Mouse (Mus musculus): ENCODE data around the gene Rab21. TPM values are rescaled to one million over a fixed set of nuclear protein-coding genes. Genes with fewer than 3 reads are reported as not detected.

The Rab21 gene
- polyA plus RNA-seq, 1 experiment from 2014 or later, result 19.8 TPM

GRCm38 (mm10) chr10:115298683-115299082 is 16.7 kb downstream of the Rab21 start:
- H3K36me3 ChIP-seq (ENCODE audit: control insufficient read depth, insufficient read depth, low read length), result peaks cover 7% of the 10 kb centered on the region

GRCm38 (mm10) chr10:115297582-115297981 is 17.8 kb downstream of the Rab21 start:
- no peak overlapping the region for H3K27ac ChIP-seq (ENCODE audit: low read depth, low read length)
- DNase-seq (ENCODE audit: low spot score) (no peak), ATAC-seq (ENCODE audit: insufficient read depth, low FRiP score, low TSS enrichment) (no peak)
- no peaks in the 10 kb centered on the region for H3K4me1 ChIP-seq (ENCODE audit: control insufficient read depth, insufficient read depth, low read length)
- peaks cover 7% of the 10 kb centered on the region for H3K36me3 ChIP-seq (ENCODE audit: control insufficient read depth, insufficient read depth, low read length)
- H3K27me3 ChIP-seq (ENCODE audit: control insufficient read depth, insufficient read depth, low read length), result no peaks in the 10 kb centered on the region
- H3K9ac ChIP-seq (ENCODE audit: low read length), result no peak overlapping the region
- H3K4me3 ChIP-seq (ENCODE audit: low read depth, low read length), result no peak overlapping the region
- WGBS, result 92% methylated on average over 5 of the region's 5 CpGs
- H3K4me2 ChIP-seq (ENCODE audit: low read depth), result no peak overlapping the region
- H3K9me3 ChIP-seq (ENCODE audit: control insufficient read depth, low read length), result no peaks in the 10 kb centered on the region

More at GRCm38 (mm10) chr10:115298683-115299082, 16.7 kb downstream of the Rab21 start:
- no peaks in the 10 kb centered on the region for H3K4me1 ChIP-seq (ENCODE audit: control insufficient read depth, insufficient read depth, low read length)
- WGBS, result 94% methylated on average over 4 of the region's 4 CpGs
- no peak for DNase-seq (ENCODE audit: low spot score)
- no peak overlapping the region for H3K9ac ChIP-seq (ENCODE audit: low read length)
- ATAC-seq (ENCODE audit: insufficient read depth, low FRiP score, low TSS enrichment), result no peak
- H3K4me2 ChIP-seq (ENCODE audit: low read depth), result no peak overlapping the region
- H3K9me3 ChIP-seq (ENCODE audit: control insufficient read depth, low read length), result no peaks in the 10 kb centered on the region
- no peaks in the 10 kb centered on the region for H3K27me3 ChIP-seq (ENCODE audit: control insufficient read depth, insufficient read depth, low read length)
- no peak overlapping the region for H3K27ac ChIP-seq (ENCODE audit: low read depth, low read length)
- no peak overlapping the region for H3K4me3 ChIP-seq (ENCODE audit: low read depth, low read length)

GRCm38 (mm10) chr10:115296401-115296935 is 18.9 kb downstream of the Rab21 start:
- ATAC-seq (ENCODE audit: insufficient read depth, low FRiP score, low TSS enrichment) (no peak), DNase-seq (ENCODE audit: low spot score) (no peak)
- no peaks in the 10 kb centered on the region for H3K4me1 ChIP-seq (ENCODE audit: control insufficient read depth, insufficient read depth, low read length)
- WGBS, result 88% methylated on average over 9 of the region's 9 CpGs
- H3K9ac ChIP-seq (ENCODE audit: low read length), result no peak overlapping the region
- H3K4me2 ChIP-seq (ENCODE audit: low read depth), result no peak overlapping the region
- no peaks in the 10 kb centered on the region for H3K27me3 ChIP-seq (ENCODE audit: control insufficient read depth, insufficient read depth, low read length)
- H3K36me3 ChIP-seq (ENCODE audit: control insufficient read depth, insufficient read depth, low read length), result peaks cover 7% of the 10 kb centered on the region
- H3K27ac ChIP-seq (ENCODE audit: low read depth, low read length), result no peak overlapping the region
- H3K9me3 ChIP-seq (ENCODE audit: control insufficient read depth, low read length), result no peaks in the 10 kb centered on the region
- no peak overlapping the region for H3K4me3 ChIP-seq (ENCODE audit: low read depth, low read length)

GRCm38 (mm10) chr10:115295162-115295561 is 20.2 kb downstream of the Rab21 start:
- H3K27me3 ChIP-seq (ENCODE audit: control insufficient read depth, insufficient read depth, low read length), result no peaks in the 10 kb centered on the region
- no peaks in the 10 kb centered on the region for H3K9me3 ChIP-seq (ENCODE audit: control insufficient read depth, low read length)
- ATAC-seq (ENCODE audit: insufficient read depth, low FRiP score, low TSS enrichment), result no peak
- WGBS, result 90% methylated on average over 3 of the region's 3 CpGs
- H3K27ac ChIP-seq (ENCODE audit: low read depth, low read length), result no peak overlapping the region
- no peak for DNase-seq (ENCODE audit: low spot score)
- H3K36me3 ChIP-seq (ENCODE audit: control insufficient read depth, insufficient read depth, low read length), result peaks cover 9% of the 10 kb centered on the region
- H3K4me1 ChIP-seq (ENCODE audit: control insufficient read depth, insufficient read depth, low read length), result no peaks in the 10 kb centered on the region
- H3K4me3 ChIP-seq (ENCODE audit: low read depth, low read length), result no peak overlapping the region
- H3K9ac ChIP-seq (ENCODE audit: low read length), result no peak overlapping the region
- H3K4me2 ChIP-seq (ENCODE audit: low read depth), result no peak overlapping the region

- ATAC-seq (ENCODE audit: insufficient read depth, low FRiP score, low TSS enrichment) (no peak), DNase-seq (ENCODE audit: low spot score) (no peak)
- no peaks in the 10 kb centered on the region for H3K27me3 ChIP-seq (ENCODE audit: control insufficient read depth, insufficient read depth, low read length)
- no peak overlapping the region for H3K9ac ChIP-seq (ENCODE audit: low read length)
- no peaks in the 10 kb centered on the region for H3K4me1 ChIP-seq (ENCODE audit: control insufficient read depth, insufficient read depth, low read length)
- no peak overlapping the region for H3K4me3 ChIP-seq (ENCODE audit: low read depth, low read length)
- no peaks in the 10 kb centered on the region for H3K9me3 ChIP-seq (ENCODE audit: control insufficient read depth, low read length)
- no peak overlapping the region for H3K27ac ChIP-seq (ENCODE audit: low read depth, low read length)
- WGBS, result 90% methylated on average over 7 of the region's 7 CpGs
- no peak overlapping the region for H3K4me2 ChIP-seq (ENCODE audit: low read depth)
- H3K36me3 ChIP-seq (ENCODE audit: control insufficient read depth, insufficient read depth, low read length), result peaks cover 9% of the 10 kb centered on the region
These were observed 20.7 kb downstream of the Rab21 start for GRCm38 (mm10) chr10:115294715-115295114.

GRCm38 (mm10) chr10:115293946-115294345 is 21.4 kb downstream of the Rab21 start:
- Histone ChIP-seq H3K9me3 (ENCODE audit: control insufficient read depth, low read length) (no peaks in the 10 kb centered on the region), H3K27me3 (ENCODE audit: control insufficient read depth, insufficient read depth, low read length) (no peaks in the 10 kb centered on the region), H3K27ac (ENCODE audit: low read depth, low read length) (no peak overlapping the region), H3K9ac (ENCODE audit: low read length) (no peak overlapping the region), H3K4me3 (ENCODE audit: low read depth, low read length) (no peak overlapping the region), H3K4me2 (ENCODE audit: low read depth) (no peak overlapping the region), H3K4me1 (ENCODE audit: control insufficient read depth, insufficient read depth, low read length) (no peaks in the 10 kb centered on the region), H3K36me3 (ENCODE audit: control insufficient read depth, insufficient read depth, low read length) (peaks cover 9% of the 10 kb centered on the region)
- no peak for ATAC-seq (ENCODE audit: insufficient read depth, low FRiP score, low TSS enrichment)
- 92% methylated on average over 7 of the region's 7 CpGs for WGBS
- DNase-seq (ENCODE audit: low spot score), result no peak

GRCm38 (mm10) chr10:115290671-115291070 is 24.7 kb downstream of the Rab21 start:
- Histone ChIP-seq H3K27ac (ENCODE audit: low read depth, low read length) (no peak overlapping the region), H3K9me3 (ENCODE audit: control insufficient read depth, low read length) (no peaks in the 10 kb centered on the region), H3K27me3 (ENCODE audit: control insufficient read depth, insufficient read depth, low read length) (no peaks in the 10 kb centered on the region), H3K9ac (ENCODE audit: low read length) (no peak overlapping the region), H3K36me3 (ENCODE audit: control insufficient read depth, insufficient read depth, low read length) (peaks cover 15% of the 10 kb centered on the region), H3K4me1 (ENCODE audit: control insufficient read depth, insufficient read depth, low read length) (no peaks in the 10 kb centered on the region), H3K4me3 (ENCODE audit: low read depth, low read length) (no peak overlapping the region), H3K4me2 (ENCODE audit: low read depth) (no peak overlapping the region)
- 94% methylated on average over 9 of the region's 9 CpGs for WGBS
- DNase-seq (ENCODE audit: low spot score) (no peak), ATAC-seq (ENCODE audit: insufficient read depth, low FRiP score, low TSS enrichment) (no peak)

GRCm38 (mm10) chr10:115288856-115289255 is 26.5 kb downstream of the Rab21 start:
- H3K27me3 ChIP-seq (ENCODE audit: control insufficient read depth, insufficient read depth, low read length), result no peaks in the 10 kb centered on the region
- H3K9ac ChIP-seq (ENCODE audit: low read length), result no peak overlapping the region
- no peak overlapping the region for H3K27ac ChIP-seq (ENCODE audit: low read depth, low read length)
- H3K4me3 ChIP-seq (ENCODE audit: low read depth, low read length), result no peak overlapping the region
- ATAC-seq (ENCODE audit: insufficient read depth, low FRiP score, low TSS enrichment), result no peak
- no peaks in the 10 kb centered on the region for H3K4me1 ChIP-seq (ENCODE audit: control insufficient read depth, insufficient read depth, low read length)
- H3K9me3 ChIP-seq (ENCODE audit: control insufficient read depth, low read length), result no peaks in the 10 kb centered on the region
- no peak for DNase-seq (ENCODE audit: low spot score)
- no peak overlapping the region for H3K4me2 ChIP-seq (ENCODE audit: low read depth)
- peaks cover 8% of the 10 kb centered on the region for H3K36me3 ChIP-seq (ENCODE audit: control insufficient read depth, insufficient read depth, low read length)
- WGBS, result 89% methylated on average over 8 of the region's 8 CpGs

- H3K27ac ChIP-seq (ENCODE audit: low read depth, low read length), result no peak overlapping the region
- 81% methylated on average over 10 of the region's 10 CpGs for WGBS
- H3K9me3 ChIP-seq (ENCODE audit: control insufficient read depth, low read length), result no peaks in the 10 kb centered on the region
- DNase-seq (ENCODE audit: low spot score) (no peak), ATAC-seq (ENCODE audit: insufficient read depth, low FRiP score, low TSS enrichment) (no peak)
- no peak overlapping the region for H3K9ac ChIP-seq (ENCODE audit: low read length)
- H3K4me1 ChIP-seq (ENCODE audit: control insufficient read depth, insufficient read depth, low read length), result no peaks in the 10 kb centered on the region
- H3K36me3 ChIP-seq (ENCODE audit: control insufficient read depth, insufficient read depth, low read length), result peaks cover 6% of the 10 kb centered on the region
- no peak overlapping the region for H3K4me2 ChIP-seq (ENCODE audit: low read depth)
- no peaks in the 10 kb centered on the region for H3K27me3 ChIP-seq (ENCODE audit: control insufficient read depth, insufficient read depth, low read length)
- no peak overlapping the region for H3K4me3 ChIP-seq (ENCODE audit: low read depth, low read length)
These were observed 31.2 kb downstream of the Rab21 start for GRCm38 (mm10) chr10:115284170-115284569.
